Mouse (Mus musculus): ENCODE results near the gene Gm9611. TPM values are rescaled to one million over a fixed set of nuclear protein-coding genes. Genes with fewer than 3 reads are reported as not detected.
"Not testable (repeated sequence)": the region's sequence is repeated elsewhere in the genome, so short reads cannot be mapped to it uniquely, and the experiment has no call there.

The Gm9611 gene
- total RNA-seq (2012; rRNA removed): not detected in 2 replicates
- polyA plus RNA-seq (2012; ENCODE audit: insufficient read depth in 1 of 2, insufficient read length in 2 of 2, low read depth in 1 of 2, low replicate concordance in 2 of 2, missing spikeins in 1 of 2): not detected

GRCm38 (mm10) chr14:42297258-42297657 is at the start of gene Gm9611:
TSS of gene Gm9611 (minus strand) at chr14:42297358.
- not testable (repeated sequence) for H3K36me3 ChIP-seq (ENCODE audit: control insufficient read depth in 1 of 2, insufficient read depth in 2 of 2, low read length in 2 of 2); H3K79me2 ChIP-seq (ENCODE audit: control insufficient read depth, insufficient read depth, low read length, poor library complexity); DNase-seq (ENCODE audit: low read depth, low spot score); H3K27ac ChIP-seq (ENCODE audit: control insufficient read depth, low read depth, low read length); H3K4me3 ChIP-seq (ENCODE audit: control insufficient read depth in 1 of 2, insufficient read depth in 1 of 2, low read depth in 2 of 2, low read length in 2 of 2); H3K9ac ChIP-seq (ENCODE audit: control insufficient read depth, low read depth, low read length, poor library complexity, severe bottlenecking); H3K27me3 ChIP-seq (ENCODE audit: control insufficient read depth in 1 of 2, insufficient read depth in 2 of 2, low read length in 2 of 2); H3K9me3 ChIP-seq (replicated peaks; ENCODE audit: insufficient read depth, low read length); H3K4me1 ChIP-seq (ENCODE audit: control insufficient read depth in 1 of 2, insufficient read depth in 2 of 2, low read length in 2 of 2)

GRCm38 (mm10) chr14:42309910-42310309 is 12.8 kb upstream of the Gm9611 start, which contains the start of gene Gm7995:
TSS of gene Gm7995 (plus strand) at chr14:42310210.
- not testable (repeated sequence) for H3K27ac ChIP-seq (ENCODE audit: control insufficient read depth, low read depth, low read length); H3K36me3 ChIP-seq (ENCODE audit: control insufficient read depth in 1 of 2, insufficient read depth in 2 of 2, low read length in 2 of 2); H3K4me3 ChIP-seq (ENCODE audit: control insufficient read depth in 1 of 2, insufficient read depth in 1 of 2, low read depth in 2 of 2, low read length in 2 of 2); H3K27me3 ChIP-seq (ENCODE audit: control insufficient read depth in 1 of 2, insufficient read depth in 2 of 2, low read length in 2 of 2); DNase-seq (ENCODE audit: low read depth, low spot score); H3K9ac ChIP-seq (ENCODE audit: control insufficient read depth, low read depth, low read length, poor library complexity, severe bottlenecking); H3K9me3 ChIP-seq (replicated peaks; ENCODE audit: insufficient read depth, low read length); H3K79me2 ChIP-seq (ENCODE audit: control insufficient read depth, insufficient read depth, low read length, poor library complexity); H3K4me1 ChIP-seq (ENCODE audit: control insufficient read depth in 1 of 2, insufficient read depth in 2 of 2, low read length in 2 of 2)

DNA sequence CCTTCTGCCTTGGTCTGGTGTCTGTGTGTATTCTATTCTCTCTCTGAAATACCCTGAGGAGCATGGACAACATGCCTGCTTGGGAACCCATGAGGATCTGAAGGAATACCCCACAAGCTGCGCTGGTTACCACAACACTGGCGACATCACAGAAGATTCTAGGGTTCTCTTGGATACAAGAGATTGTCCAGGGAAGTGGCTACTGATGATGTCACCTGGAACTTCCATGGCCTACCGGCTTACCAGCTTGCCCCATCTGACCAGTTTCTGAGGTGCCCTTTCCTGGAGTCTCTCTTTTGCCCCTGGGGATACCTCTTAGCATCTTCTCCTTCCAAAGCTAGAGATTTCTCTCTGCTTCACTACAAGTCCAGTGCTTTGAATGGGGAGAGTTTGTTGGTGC is 37.2 kb downstream of the Gm9611 start, which contains the start of gene Gm17026:
Gene Gm17026 (minus strand): TSS at position 101 of the 400 bp plus-strand sequence.
- not testable (repeated sequence) for H3K4me1 ChIP-seq (ENCODE audit: control insufficient read depth in 1 of 2, insufficient read depth in 2 of 2, low read length in 2 of 2); DNase-seq (ENCODE audit: low read depth, low spot score); H3K9me3 ChIP-seq (replicated peaks; ENCODE audit: insufficient read depth, low read length); H3K27ac ChIP-seq (ENCODE audit: control insufficient read depth, low read depth, low read length); H3K36me3 ChIP-seq (ENCODE audit: control insufficient read depth in 1 of 2, insufficient read depth in 2 of 2, low read length in 2 of 2); H3K27me3 ChIP-seq (ENCODE audit: control insufficient read depth in 1 of 2, insufficient read depth in 2 of 2, low read length in 2 of 2); H3K4me3 ChIP-seq (ENCODE audit: control insufficient read depth in 1 of 2, insufficient read depth in 1 of 2, low read depth in 2 of 2, low read length in 2 of 2); H3K79me2 ChIP-seq (ENCODE audit: control insufficient read depth, insufficient read depth, low read length, poor library complexity); H3K9ac ChIP-seq (ENCODE audit: control insufficient read depth, low read depth, low read length, poor library complexity, severe bottlenecking)

Other genes starting within 250 kb of the Gm9611 start
- gene Gm7951, start 180.0 kb downstream of the Gm9611 start, total RNA-seq (2012; rRNA removed): not detected in 2 replicates
- not detected for gene Gm7951, start 180.0 kb downstream of the Gm9611 start, polyA plus RNA-seq (2012; ENCODE audit: insufficient read depth in 1 of 2, insufficient read length in 2 of 2, low read depth in 1 of 2, low replicate concordance in 2 of 2, missing spikeins in 1 of 2)
- gene Gm17027, start 134.7 kb downstream of the Gm9611 start, total RNA-seq (2012; rRNA removed): not detected in 2 replicates
- gene Gm17027, start 134.7 kb downstream of the Gm9611 start, polyA plus RNA-seq (2012; ENCODE audit: insufficient read depth in 1 of 2, insufficient read length in 2 of 2, low read depth in 1 of 2, low replicate concordance in 2 of 2, missing spikeins in 1 of 2): not detected
- gene Gm3573, start 106.6 kb downstream of the Gm9611 start, total RNA-seq (2012; rRNA removed): not detected in 2 replicates
- gene Gm3573, start 106.6 kb downstream of the Gm9611 start, polyA plus RNA-seq (2012; ENCODE audit: insufficient read depth in 1 of 2, insufficient read length in 2 of 2, low read depth in 1 of 2, low replicate concordance in 2 of 2, missing spikeins in 1 of 2): not detected
- not detected in 2 replicates for gene Gm17026, start 37.3 kb downstream of the Gm9611 start, total RNA-seq (2012; rRNA removed)
- not detected for gene Gm17026, start 37.3 kb downstream of the Gm9611 start, polyA plus RNA-seq (2012; ENCODE audit: insufficient read depth in 1 of 2, insufficient read length in 2 of 2, low read depth in 1 of 2, low replicate concordance in 2 of 2, missing spikeins in 1 of 2)
- gene Gm7995, start 12.9 kb upstream of the Gm9611 start, total RNA-seq (2012; rRNA removed): not detected in 2 replicates
- gene Gm7995, start 12.9 kb upstream of the Gm9611 start, polyA plus RNA-seq (2012; ENCODE audit: insufficient read depth in 1 of 2, insufficient read length in 2 of 2, low read depth in 1 of 2, low replicate concordance in 2 of 2, missing spikeins in 1 of 2): not detected
- not detected in 2 replicates for gene Gm8005, start 142.3 kb upstream of the Gm9611 start, total RNA-seq (2012; rRNA removed)
- not detected for gene Gm8005, start 142.3 kb upstream of the Gm9611 start, polyA plus RNA-seq (2012; ENCODE audit: insufficient read depth in 1 of 2, insufficient read length in 2 of 2, low read depth in 1 of 2, low replicate concordance in 2 of 2, missing spikeins in 1 of 2)
- gene Gm8011, start 166.5 kb upstream of the Gm9611 start, total RNA-seq (2012; rRNA removed): 0.10 and 0.12 TPM in 2 replicates
- gene Gm8011, start 166.5 kb upstream of the Gm9611 start, polyA plus RNA-seq (2012; ENCODE audit: insufficient read depth in 1 of 2, insufficient read length in 2 of 2, low read depth in 1 of 2, low replicate concordance in 2 of 2, missing spikeins in 1 of 2): not detected
- gene Gm8020, start 205.0 kb upstream of the Gm9611 start, total RNA-seq (2012; rRNA removed): not detected in 2 replicates
- not detected for gene Gm8020, start 205.0 kb upstream of the Gm9611 start, polyA plus RNA-seq (2012; ENCODE audit: insufficient read depth in 1 of 2, insufficient read length in 2 of 2, low read depth in 1 of 2, low replicate concordance in 2 of 2, missing spikeins in 1 of 2)
- gene Gm8024, start 226.9 kb upstream of the Gm9611 start, total RNA-seq (2012; rRNA removed): not detected in 2 replicates
- not detected for gene Gm8024, start 226.9 kb upstream of the Gm9611 start, polyA plus RNA-seq (2012; ENCODE audit: insufficient read depth in 1 of 2, insufficient read length in 2 of 2, low read depth in 1 of 2, low replicate concordance in 2 of 2, missing spikeins in 1 of 2)

Data from MEL (cell line).